Mouse (Mus musculus) large intestine, adult 2 months (tissue): ENCODE results near the gene Ciao1. TPM values are rescaled to one million over a fixed set of nuclear protein-coding genes. Genes with fewer than 3 reads are reported as not detected.
"Not testable (repeated sequence)": the region's sequence is repeated elsewhere in the genome, so short reads cannot be mapped to it uniquely, and the experiment has no call there.

Experiments
- DNase-seq: peaks from one replicate; pipeline ENCODE4 v3.0.0-alpha.2; 2012; ENCODE audit warnings: low read depth, low spot score
- WGBS: fragments of 180-500 bp; shearing (Covaris S2); methylation state at CpG from one replicate; pipeline ENCODE4 v1.1.7; 2018; 5-methylcytosine and 5-hydroxymethylcytosine counted together
- polyA plus RNA-seq: library from polyadenylated mRNA; depleted of rRNA; stranded (reverse); fragments of >200 nt; gene quantifications from 2 replicates; pipeline ENCODE4 v1.2.3, GENCODE M21; 2012; rRNA removed

Ciao1 gene
- polyA plus RNA-seq = 57.6 and 58.5 TPM in 2 replicates

- under 1% methylated on average over 53 of the region's 53 CpGs for WGBS
These were observed at the start of gene Ciao1, which contains the start of gene Tmem127 for GRCm38 (mm10) chr2:127247592-127248333. Ciao1 (minus strand) TSS chr2:127247816. Tmem127 (plus strand) TSS chr2:127247908.

DNA sequence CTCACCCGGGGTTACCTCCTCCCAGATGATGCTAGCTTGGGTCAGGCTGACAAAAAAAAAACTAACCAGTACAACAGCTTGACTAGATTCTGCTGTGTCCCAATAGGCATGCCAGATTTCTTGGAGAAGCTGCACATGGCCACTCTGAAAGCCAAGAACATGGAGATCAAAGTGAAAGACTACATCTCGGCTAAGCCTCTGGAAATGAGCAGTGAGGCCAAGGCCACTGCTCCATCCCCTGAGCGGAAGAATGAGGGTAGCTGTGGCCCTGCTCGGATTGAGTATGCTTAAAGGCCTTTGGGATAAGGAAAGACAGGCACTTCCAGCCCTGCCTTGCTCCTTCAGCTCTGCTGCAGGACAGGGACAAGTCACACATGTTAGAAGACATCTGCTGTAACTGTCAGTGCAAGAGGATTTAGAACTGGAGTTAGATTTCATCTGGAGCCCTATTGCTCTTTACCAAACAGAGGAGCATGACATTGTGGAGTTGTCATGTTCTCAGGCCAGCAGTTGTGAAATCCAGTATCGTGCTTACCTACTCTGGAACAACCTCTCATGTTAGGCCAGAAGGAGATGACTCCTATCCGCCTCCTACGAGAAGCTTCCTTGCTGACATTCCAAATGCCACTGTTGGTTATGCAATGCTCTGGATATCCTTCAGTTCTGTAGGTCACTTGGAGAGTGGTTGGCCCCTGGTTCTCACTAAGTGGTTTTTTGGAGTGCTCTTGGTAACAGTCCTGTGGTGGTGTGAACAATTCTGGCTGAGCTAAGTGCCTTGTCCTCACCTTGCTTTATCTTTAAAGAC is 49.6 kb upstream of the Ciao1 start:
- 85% methylated on average over 7 of the region's 7 CpGs for WGBS
- DNase-seq = no peak

More at GRCm38 (mm10) chr2:127247592-127248333, at the start of gene Ciao1, which contains the start of gene Tmem127:
- DNase-seq = peak; percentile 95

GRCm38 (mm10) chr2:127292250-127292649 is 44.6 kb upstream of the Ciao1 start:
- 82% methylated on average over 4 of the region's 4 CpGs for WGBS
- no peak for DNase-seq

GRCm38 (mm10) chr2:127278162-127278561 is 30.5 kb upstream of the Ciao1 start:
- DNase-seq = peak; percentile 18

GRCm38 (mm10) chr2:127275551-127276320 is 28.1 kb upstream of the Ciao1 start:
- WGBS = 55% methylated on average over 5 of the region's 5 CpGs
- DNase-seq = no peak

DNA sequence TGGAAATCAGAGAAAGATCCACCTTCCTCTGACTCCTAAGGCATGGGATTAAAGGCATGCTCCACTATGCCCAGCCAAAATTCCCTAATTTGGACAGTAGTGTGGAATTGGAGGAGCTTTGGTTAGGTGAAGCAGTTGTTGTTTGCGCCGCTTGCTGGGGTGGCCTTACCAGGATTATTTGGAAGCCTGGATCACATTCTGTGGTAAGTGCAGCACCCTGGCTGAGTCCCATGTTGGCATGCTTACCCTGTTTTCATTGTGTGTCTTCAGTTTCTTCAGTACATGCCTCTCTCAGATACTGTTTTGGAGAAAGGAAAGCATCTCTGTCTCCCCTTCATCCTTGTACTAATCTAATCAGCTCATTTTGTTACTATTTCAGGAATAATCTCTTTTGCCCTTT is 27.0 kb upstream of the Ciao1 start:
- no peak for DNase-seq
- 75% methylated on average over 2 of the region's 2 CpGs for WGBS

GRCm38 (mm10) chr2:127272806-127273205 is 25.2 kb upstream of the Ciao1 start:
- 93% methylated on average over 3 of the region's 3 CpGs for WGBS
- DNase-seq = no peak

DNA sequence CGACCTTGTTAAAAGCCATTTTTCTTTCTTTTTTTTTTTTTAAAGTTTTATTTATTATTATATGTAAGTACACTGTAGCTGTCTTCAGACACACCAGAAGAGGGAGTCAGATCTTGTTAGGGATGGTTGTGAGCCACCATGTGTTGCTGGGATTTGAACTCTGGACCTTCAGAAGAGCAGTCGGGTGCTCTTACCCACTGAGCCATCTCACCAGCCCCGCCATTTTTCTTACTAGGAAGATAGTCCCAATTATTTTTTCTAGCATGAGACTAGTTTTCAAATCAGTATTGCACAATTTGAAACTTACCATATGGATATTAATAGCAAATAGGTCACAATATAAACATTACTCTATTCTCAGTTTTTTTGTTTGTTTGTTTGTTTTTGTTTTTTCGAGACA is 24.4 kb upstream of the Ciao1 start:
- not testable (repeated sequence) for DNase-seq
- 80% methylated on average over 4 of the region's 4 CpGs for WGBS

DNA sequence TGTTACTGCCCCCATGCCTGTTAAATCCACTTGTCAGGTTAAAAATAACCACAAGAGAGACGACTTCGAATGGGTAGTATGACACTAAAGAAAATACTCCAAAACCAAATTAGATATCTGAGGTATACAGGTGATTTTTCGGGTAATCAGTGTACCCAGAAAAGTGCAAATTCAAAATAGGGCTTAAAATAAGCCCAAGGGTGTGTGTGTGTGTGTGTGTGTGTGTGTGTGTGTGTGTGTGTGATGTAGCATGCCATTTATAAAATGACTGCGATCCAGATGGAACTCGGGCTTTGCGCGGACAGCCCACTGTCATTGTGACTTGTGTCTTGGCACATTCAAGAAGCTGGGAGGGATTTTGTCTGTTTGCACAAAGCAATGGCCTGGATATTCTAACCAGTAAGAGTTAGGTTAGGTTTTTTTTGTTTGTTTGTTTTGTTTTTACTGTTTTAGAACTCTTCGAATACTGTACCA is 23.5 kb upstream of the Ciao1 start:
- WGBS = 1% methylated on average over 8 of the region's 8 CpGs
- no peak for DNase-seq

DNA sequence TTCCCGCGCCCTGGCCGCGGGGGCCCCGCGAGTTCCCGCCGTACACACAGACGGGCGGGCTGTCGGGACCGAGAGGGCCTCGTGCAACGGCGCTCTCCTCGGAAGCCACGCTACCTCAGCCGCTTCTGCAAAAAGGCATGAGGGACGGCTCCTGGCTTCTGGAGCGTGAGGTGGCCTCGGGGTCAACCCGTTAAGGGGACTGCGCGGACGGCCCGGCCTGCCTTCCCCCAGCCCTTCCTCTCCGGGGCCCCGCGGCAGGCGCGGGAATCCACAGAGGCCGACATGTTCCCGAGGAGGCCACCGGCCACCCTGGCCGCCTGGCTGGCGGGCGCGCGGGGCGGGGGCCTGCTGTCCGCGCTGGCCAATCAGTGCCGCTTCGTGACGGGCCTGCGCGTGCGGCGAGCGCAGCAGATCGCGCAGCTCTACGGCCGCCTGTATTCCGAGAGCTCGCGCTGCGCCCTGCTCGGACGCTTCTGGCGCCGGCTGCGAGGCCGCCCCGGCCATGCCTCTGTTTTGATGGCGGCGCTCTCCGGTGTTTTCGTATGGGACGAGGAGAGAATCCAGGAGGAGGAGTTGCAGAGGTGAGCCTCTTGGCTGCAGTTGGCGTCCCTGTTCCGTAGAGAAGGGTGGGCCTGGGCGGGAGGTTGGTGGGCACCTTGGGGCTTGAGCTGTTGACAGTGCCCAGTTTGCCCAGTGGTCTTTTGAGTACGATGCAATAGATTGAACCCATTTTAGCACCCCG is 22.9 kb upstream of the Ciao1 start:
- under 1% methylated on average over 71 of the region's 75 CpGs for whole genome bisulfite sequencing

GRCm38 (mm10) chr2:127269491-127270299 is 22.1 kb upstream of the Ciao1 start, which contains the start of gene Stard7:
Stard7 (plus strand) TSS chr2:127270218.
- peak; percentile 93 for DNase-seq
- 2% methylated on average over 47 of the region's 49 CpGs for WGBS

More for the DNA sequence above, 22.9 kb upstream of the Ciao1 start:
- peak; percentile 45 for DNase-seq

DNA sequence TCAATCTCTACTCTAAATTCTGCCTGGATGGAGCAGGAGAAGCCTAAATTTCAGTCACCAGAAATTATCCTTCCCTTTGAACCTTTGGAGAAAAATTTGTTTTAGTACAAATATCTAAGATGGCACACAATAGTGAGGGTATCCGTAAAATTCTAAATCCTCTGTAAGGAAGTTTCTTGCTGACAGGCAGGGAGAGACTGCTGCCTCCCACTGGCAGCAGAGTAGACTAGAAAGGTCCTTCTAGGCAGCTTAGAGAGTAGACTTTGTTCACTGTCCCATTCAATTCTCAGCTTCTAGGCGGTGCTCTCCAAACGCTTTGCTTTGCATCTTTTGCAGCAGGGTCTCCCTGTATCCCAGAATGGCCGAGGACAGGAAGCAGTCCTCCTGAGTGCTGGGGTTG is 20.2 kb upstream of the Ciao1 start:
- 43% methylated on average over 4 of the region's 4 CpGs for WGBS
- no peak for DNase-seq

DNA sequence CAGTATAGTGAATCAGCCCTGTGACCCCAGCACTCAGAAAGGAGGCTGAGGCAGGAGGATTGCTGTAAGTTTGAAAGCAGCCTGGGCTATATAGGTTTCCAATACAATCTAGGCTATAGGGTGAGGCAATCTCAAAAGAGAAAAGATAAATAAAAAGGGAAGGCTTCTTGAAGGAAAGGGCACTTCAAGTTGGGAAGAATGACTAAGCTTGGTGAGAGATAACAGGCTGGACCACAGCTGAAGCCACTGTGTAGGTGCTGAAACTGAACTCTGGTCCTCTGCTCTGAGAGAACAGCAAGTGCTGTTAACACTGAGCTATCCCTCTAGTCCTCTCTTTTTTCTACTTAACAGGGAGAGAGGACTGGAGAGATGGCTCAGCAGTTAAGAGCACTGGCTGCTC is 14.9 kb upstream of the Ciao1 start:
- DNase-seq = no peak

- no peak for DNase-seq
- WGBS = 81% methylated on average over 5 of the region's 5 CpGs
These were observed 11.7 kb upstream of the Ciao1 start for GRCm38 (mm10) chr2:127259340-127259739.

DNA sequence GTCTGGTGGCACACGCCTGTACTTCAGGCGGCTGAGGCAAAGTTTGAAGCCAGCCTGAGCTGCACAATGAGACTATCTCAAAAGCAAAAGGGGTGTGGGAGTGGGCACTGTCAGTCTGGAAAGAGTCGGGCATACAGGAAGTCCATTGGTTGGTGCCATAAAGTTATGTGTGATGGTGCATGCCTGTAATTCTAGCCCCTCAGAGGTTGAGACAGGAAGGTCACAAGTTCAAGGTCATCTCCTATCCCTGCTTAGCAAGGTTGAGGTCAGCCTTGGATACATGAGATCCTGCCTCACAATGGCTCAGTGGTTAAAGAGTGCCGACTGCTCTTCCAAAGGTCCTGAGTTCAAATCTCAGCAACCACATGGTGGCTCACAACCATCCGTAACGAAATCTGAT is 7.7 kb upstream of the Ciao1 start:
- no peak for DNase-seq
- 81% methylated on average over 6 of the region's 6 CpGs for WGBS

- DNase-seq = no peak
- WGBS = 83% methylated on average over 3 of the region's 3 CpGs
These were observed 7.1 kb upstream of the Ciao1 start for GRCm38 (mm10) chr2:127254604-127255134.

DNA sequence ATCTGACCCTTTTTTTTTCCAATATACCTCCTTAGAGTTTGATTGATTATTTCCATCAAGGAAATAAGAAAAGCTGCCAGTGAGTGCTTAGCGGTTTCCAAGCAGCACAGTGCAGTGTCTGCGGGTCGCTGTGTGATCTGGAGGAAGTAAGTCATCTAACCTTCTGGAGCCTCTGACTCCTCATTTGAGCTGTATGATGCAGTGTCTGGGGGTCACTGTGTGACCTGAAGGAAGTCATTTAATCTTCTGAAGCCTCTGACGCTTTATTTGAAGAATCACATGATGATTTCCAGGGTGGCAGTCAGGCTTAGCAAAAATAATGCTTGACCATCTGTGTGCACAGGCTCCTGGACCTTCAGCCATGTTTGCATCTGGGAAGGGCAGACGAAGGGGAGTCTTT is 5.2 kb upstream of the Ciao1 start:
- DNase-seq = no peak
- 82% methylated on average over 5 of the region's 5 CpGs for WGBS

- WGBS = 33% methylated on average over 3 of the region's 3 CpGs
- no peak for DNase-seq
These were observed 4.4 kb upstream of the Ciao1 start for GRCm38 (mm10) chr2:127251880-127252527.
